ENCODE assay signal across 15 mouse cellular contexts in genomic region chr4:136512905-136513304, GRCm38 (mm10). TPM values are rescaled to one million over a fixed set of nuclear protein-coding genes. Genes with fewer than 3 reads are reported as not detected.
DNase-seq lines count a peak whose midpoint lies in the region; ATAC-seq lines count a peak whose summit lies in the region.
"Had no signal": no experiment of that assay in that cellular context is flagged by ENCODE, and none has a peak within 500 bp of the region (broad histone marks: within the 10 kb centered on the region; RNA-seq: fewer than 3 reads in every experiment).

No protein-coding gene starts in this region.

- no peaks in the 10 kb centered on the region for H3K27me3 ChIP-seq in kidney, embryonic 14.5 days (ENCODE audit: control insufficient read depth, insufficient read depth, low read length)
- H3K27me3 ChIP-seq in heart, embryonic 13.5 days (replicated peaks) = no peaks in the 10 kb centered on the region
- H3K27me3 ChIP-seq in limb, embryonic 10.5 days (ENCODE audit: low read depth, poor library complexity, severe bottlenecking) = no peaks in the 10 kb centered on the region
- H3K27me3 ChIP-seq: hindbrain, embryonic 13.5 days had no signal

- no peak overlapping the region for H3K9ac ChIP-seq in kidney, embryonic 14.5 days (ENCODE audit: low read depth, low read length)
- H3K9ac ChIP-seq in heart, embryonic 13.5 days = no peak overlapping the region
- H3K9ac ChIP-seq: hindbrain, embryonic 13.5 days; lung, embryonic 14.5 days had no signal

- no peak overlapping the region for H3K4me3 ChIP-seq in kidney, embryonic 14.5 days (ENCODE audit: low read length)
- no peak overlapping the region for H3K4me3 ChIP-seq in heart, embryonic 13.5 days
- H3K4me3 ChIP-seq in limb, embryonic 10.5 days = no peak overlapping the region
- H3K4me3 ChIP-seq: hindbrain, embryonic 13.5 days; left cerebral cortex, adult 2 months; megakaryocyte, embryonic 14.5 days had no signal

- peaks cover 17% of the 10 kb centered on the region; the same call in 1 of the 2 replicates for H3K4me1 ChIP-seq in kidney, embryonic 14.5 days (ENCODE audit: control insufficient read depth, insufficient read depth, low read length)
- peaks cover 60% of the 10 kb centered on the region for H3K4me1 ChIP-seq in heart, embryonic 13.5 days
- peaks cover 17% of the 10 kb centered on the region for H3K4me1 ChIP-seq in limb, embryonic 10.5 days

- H3K4me2 ChIP-seq in kidney, embryonic 14.5 days (replicated peaks; ENCODE audit: low read depth, low read length) = no peak overlapping the region
- no peak overlapping the region for H3K4me2 ChIP-seq in heart, embryonic 13.5 days
- H3K4me2 ChIP-seq: hindbrain, embryonic 13.5 days; lung, embryonic 14.5 days had no signal

- H3K27ac ChIP-seq in kidney, embryonic 14.5 days (ENCODE audit: low read depth, low read length) = no peak overlapping the region
- H3K27ac ChIP-seq in heart, embryonic 13.5 days (replicated peaks) = 0 out of 2 replicates have a peak overlapping the region, but pooled peaks have one; percentile 17
- peak overlapping the region; percentile 37 for H3K27ac ChIP-seq in limb, embryonic 10.5 days
- H3K27ac ChIP-seq: hindbrain, embryonic 13.5 days; left cerebral cortex, adult 2 months had no signal

- no peaks in the 10 kb centered on the region for H3K36me3 ChIP-seq in kidney, embryonic 14.5 days (ENCODE audit: control insufficient read depth, insufficient read depth, low read length)
- H3K36me3 ChIP-seq in heart, embryonic 13.5 days = no peaks in the 10 kb centered on the region
- H3K36me3 ChIP-seq in limb, embryonic 10.5 days = 0 out of 2 replicates have a peak, but pooled peaks cover 6% of the 10 kb centered on the region
- H3K36me3 ChIP-seq: hindbrain, embryonic 13.5 days had no signal

- peak; percentile 61 for DNase-seq in adrenal gland, postnatal 10 days
- DNase-seq in adrenal gland, adult (ENCODE audit: inconsistent age in 2 of 2, low spot score in 1 of 2) = no peak
- peak; percentile 12 for DNase-seq in kidney, adult 11 months
- no peak for DNase-seq in limb, embryonic 10.5 days (ENCODE audit: low spot score)
- DNase-seq in adipocyte (ENCODE audit: low spot score) = no peak
- DNase-seq in natural killer cell, adult 2 months (ENCODE audit: low spot score in 2 of 2) = no peak
- DNase-seq: cerebellum, adult 9-11 months; lung, embryonic 14.5 days; retina, postnatal 1 day; thymus, adult 18-20 months had no signal

- H3K9me3 ChIP-seq in kidney, embryonic 14.5 days (ENCODE audit: control insufficient read depth, low read length) = no peaks in the 10 kb centered on the region
- H3K9me3 ChIP-seq in heart, embryonic 13.5 days = no peaks in the 10 kb centered on the region
- no peaks in the 10 kb centered on the region for H3K9me3 ChIP-seq in limb, embryonic 10.5 days (replicated peaks)
- H3K9me3 ChIP-seq: hindbrain, embryonic 13.5 days; megakaryocyte, embryonic 14.5 days had no signal

- ATAC-seq in kidney, embryonic 14.5 days (ENCODE audit: low FRiP score, low TSS enrichment) = no peak
- no peak for ATAC-seq in heart, embryonic 13.5 days (ENCODE audit: extremely low read depth, insufficient number of reproducible peaks, low FRiP score, low TSS enrichment)

RNA-seq across cellular contexts. Expression of gene Luzp1, which starts 43.3 kb away (rescaled TPM):
- 10 to 100 TPM; 34.0 to 36.8 TPM for total RNA-seq in adrenal gland, postnatal 10 days (2021)
- 140 and 144 TPM in 2 replicates for polyA plus RNA-seq in kidney, embryonic 14.5 days (2014; fragmentation: Nextera tagmentation; extraction: Ambion mirVana)
- polyA plus RNA-seq in heart, embryonic 13.5 days (2015; fragmentation: Nextera tagmentation; extraction: Ambion mirVana) = 89.2 and 100 TPM in 2 replicates
- 151 and 152 TPM in 2 replicates for polyA plus RNA-seq in limb, embryonic 10.5 days (2016; fragmentation: Nextera tagmentation; extraction: Ambion mirVana)

RNA-seq across cellular contexts. Expression of gene 6030445D17Rik, which starts 50.9 kb away (rescaled TPM):
- under 1 TPM; 0.24 to 0.39 TPM for total RNA-seq in adrenal gland, postnatal 10 days (2021)
- polyA plus RNA-seq in kidney, embryonic 14.5 days (2014; fragmentation: Nextera tagmentation; extraction: Ambion mirVana) = 0.16 and 0.54 TPM in 2 replicates
- 0.17 TPM in 1 of 2 replicates, not detected in the other for polyA plus RNA-seq in heart, embryonic 13.5 days (2015; fragmentation: Nextera tagmentation; extraction: Ambion mirVana)
- 0.11 and 0.16 TPM in 2 replicates for polyA plus RNA-seq in limb, embryonic 10.5 days (2016; fragmentation: Nextera tagmentation; extraction: Ambion mirVana)

Comparison
In these comparisons a context has a peak if more than half of its experiments do, and no peak if none do; other contexts are left out.
1. DNase-seq: peak in adrenal gland, postnatal 10 days (single experiment) and kidney, adult 11 months (single experiment); none in adrenal gland, adult (0 of 2), limb, embryonic 10.5 days (single experiment), adipocyte (single experiment) and natural killer cell, adult 2 months (0 of 2).